Mouse (Mus musculus): Measurements from ENCODE around the gene LTO1. TPM values are rescaled to one million over a fixed set of nuclear protein-coding genes. Genes with fewer than 3 reads are reported as not detected.
A peak's percentile ranks its signal among the peaks of the same experiment; 100 is the strongest.
"Not testable (repeated sequence)": the region's sequence is repeated elsewhere in the genome, so short reads cannot be mapped to it uniquely, and the experiment has no call there.

LTO1 gene
- polyA plus RNA-seq, 1 experiment from 2014 or later = 34.1 TPM

DNA sequence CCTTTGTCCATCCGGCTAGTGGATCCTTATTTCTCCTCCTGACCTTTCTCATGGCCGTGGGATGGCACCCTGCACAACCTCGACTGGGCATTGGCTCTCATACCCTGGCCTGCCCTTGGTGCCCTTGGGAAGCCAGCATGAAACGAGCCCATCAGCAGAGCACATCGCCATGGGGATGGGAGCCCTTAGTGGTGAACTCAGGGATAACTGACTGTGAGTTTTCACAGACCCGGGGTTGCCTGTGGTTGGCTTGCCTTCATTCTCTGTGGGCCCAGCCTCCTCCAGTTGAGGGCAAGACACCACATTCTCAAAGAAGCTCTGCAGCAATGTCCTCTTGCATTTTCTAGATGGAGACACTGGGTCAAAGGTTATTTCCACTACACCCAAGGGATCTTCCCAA lies 22.6 kb upstream of the LTO1 start:
- H3K27ac ChIP-seq = no peak overlapping the region
- no peak overlapping the region for H3K9ac ChIP-seq
- ATAC-seq (ENCODE audit: low FRiP score) = no peak
- no peak overlapping the region for H3K4me3 ChIP-seq
- 47% methylated on average over 6 of the region's 6 CpGs for WGBS
- H3K36me3 ChIP-seq = no peaks in the 10 kb centered on the region
- peaks cover 31% of the 10 kb centered on the region for H3K4me1 ChIP-seq
- peaks cover 52% of the 10 kb centered on the region for H3K27me3 ChIP-seq
- H3K9me3 ChIP-seq (replicated peaks) = no peaks in the 10 kb centered on the region
- no peak overlapping the region for H3K4me2 ChIP-seq (replicated peaks)

DNA sequence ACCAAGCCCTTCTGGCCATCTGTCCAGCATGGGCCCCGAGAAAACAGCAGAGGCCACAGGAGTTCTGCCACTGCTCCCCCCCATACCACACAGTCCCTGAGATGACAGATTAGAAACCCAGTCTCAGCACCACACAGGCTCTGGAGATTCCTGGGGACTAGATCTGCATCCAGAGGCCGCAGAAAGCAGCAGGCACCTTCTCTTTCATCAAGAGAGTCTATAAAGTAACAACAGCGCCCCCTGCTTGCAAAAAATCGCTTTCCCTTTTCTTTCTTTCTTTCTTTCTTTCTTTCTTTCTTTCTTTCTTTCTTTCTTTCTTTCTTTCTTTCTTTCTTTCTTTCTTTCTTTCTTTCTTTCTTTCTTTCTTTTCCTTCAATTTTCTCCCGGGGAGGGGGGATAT lies 20.7 kb upstream of the LTO1 start:
- no peaks in the 10 kb centered on the region for H3K36me3 ChIP-seq
- no peak overlapping the region for H3K9ac ChIP-seq
- no peak overlapping the region for H3K27ac ChIP-seq
- ATAC-seq (ENCODE audit: low FRiP score) = no peak
- WGBS = 2% methylated on average over 5 of the region's 5 CpGs
- no peaks in the 10 kb centered on the region for H3K9me3 ChIP-seq (replicated peaks)
- H3K4me2 ChIP-seq (replicated peaks) = peak overlapping the region; percentile 85; the same call in 1 of the 2 replicates
- peaks cover 62% of the 10 kb centered on the region for H3K27me3 ChIP-seq
- H3K4me3 ChIP-seq = no peak overlapping the region
- H3K4me1 ChIP-seq = peaks cover 32% of the 10 kb centered on the region

GRCm38 (mm10) chr7:144894706-144895105 lies 20.2 kb upstream of the LTO1 start:
- no peak for ATAC-seq (ENCODE audit: low FRiP score)
- no peaks in the 10 kb centered on the region for H3K9me3 ChIP-seq (replicated peaks)
- H3K9ac ChIP-seq = no peak overlapping the region
- peak overlapping the region; percentile 85 for H3K4me2 ChIP-seq (replicated peaks)
- H3K4me3 ChIP-seq = peak overlapping the region; percentile 47; the same call in 1 of the 2 replicates
- peaks cover 32% of the 10 kb centered on the region for H3K4me1 ChIP-seq
- peaks cover 64% of the 10 kb centered on the region for H3K27me3 ChIP-seq
- no peaks in the 10 kb centered on the region for H3K36me3 ChIP-seq
- 0% methylated on average over 4 of the region's 4 CpGs for WGBS
- peak overlapping the region; percentile 48; the same call in 1 of the 2 replicates for H3K27ac ChIP-seq

GRCm38 (mm10) chr7:144895305-144896111 lies 19.4 kb upstream of the LTO1 start:
- WGBS = under 1% methylated on average over 37 of the region's 37 CpGs
- H3K27me3 ChIP-seq = peaks cover 59% of the 10 kb centered on the region

DNA sequence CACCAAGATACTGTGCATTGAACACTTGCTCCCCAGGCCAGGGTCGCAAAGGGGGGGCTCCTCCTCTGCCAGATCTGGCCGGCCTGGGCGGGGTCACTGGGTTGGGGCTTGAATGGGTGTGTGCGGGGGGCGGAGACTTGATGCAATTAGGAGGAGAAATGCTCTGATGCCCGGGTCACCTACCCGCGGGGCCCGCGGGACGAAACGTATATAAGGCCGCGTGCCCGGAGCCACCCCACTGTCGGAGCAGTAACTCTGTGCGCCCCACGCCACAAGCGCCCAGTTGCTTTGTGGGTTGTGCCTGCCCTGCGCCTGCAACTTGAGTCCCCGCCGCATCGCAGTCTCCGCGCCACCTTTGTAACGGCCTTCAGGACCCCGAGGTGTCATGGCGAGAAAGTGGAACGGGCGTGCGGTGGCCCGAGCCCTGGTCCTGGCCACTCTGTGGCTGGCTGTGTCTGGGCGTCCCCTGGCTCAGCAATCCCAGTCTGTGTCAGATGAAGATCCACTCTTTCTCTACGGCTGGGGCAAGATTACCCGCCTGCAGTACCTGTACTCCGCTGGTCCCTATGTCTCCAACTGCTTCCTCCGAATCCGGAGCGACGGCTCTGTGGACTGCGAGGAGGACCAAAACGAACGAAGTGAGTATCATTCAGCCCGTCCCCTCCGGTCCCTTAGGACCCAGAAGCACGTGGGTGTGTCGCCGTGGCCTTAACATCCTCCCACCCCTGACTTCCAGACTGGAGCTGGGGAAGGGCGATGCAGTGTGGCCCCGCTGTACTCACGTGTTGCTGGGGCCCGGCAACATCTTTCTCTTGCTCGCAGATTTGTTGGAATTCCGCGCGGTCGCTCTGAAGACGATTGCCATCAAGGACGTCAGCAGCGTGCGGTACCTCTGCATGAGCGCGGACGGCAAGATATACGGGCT lies 18.3 kb upstream of the LTO1 start, which contains the start of gene Fgf15:
Gene Fgf15, plus strand, starts transcription at position 238 of the 925 bp plus-strand sequence.
- H3K9me3 ChIP-seq (replicated peaks) = no peaks in the 10 kb centered on the region
- peaks cover 32% of the 10 kb centered on the region for H3K4me1 ChIP-seq
- WGBS = under 1% methylated on average over 65 of the region's 65 CpGs
- H3K4me3 ChIP-seq = peak within 1 kb of the TSS; percentile 47
- peak within 1 kb of the TSS; percentile 71 for H3K27ac ChIP-seq
- no peaks in the 10 kb centered on the region for H3K36me3 ChIP-seq
- peak within 1 kb of the TSS; percentile 85 for H3K4me2 ChIP-seq (replicated peaks)
- H3K27me3 ChIP-seq = peaks cover 59% of the 10 kb centered on the region
- ATAC-seq (ENCODE audit: low FRiP score) = peak; percentile 20
- peak within 1 kb of the TSS; percentile 59 for H3K9ac ChIP-seq

More at GRCm38 (mm10) chr7:144895305-144896111, 19.4 kb upstream of the LTO1 start:
- H3K4me1 ChIP-seq = peaks cover 32% of the 10 kb centered on the region
- no peaks in the 10 kb centered on the region for H3K36me3 ChIP-seq
- peak overlapping the region; percentile 85 for H3K4me2 ChIP-seq (replicated peaks)
- ATAC-seq (ENCODE audit: low FRiP score) = peak; percentile 83
- peak overlapping the region; percentile 71 for H3K27ac ChIP-seq
- H3K4me3 ChIP-seq = peak overlapping the region; percentile 47
- H3K9ac ChIP-seq = peak overlapping the region; percentile 59
- no peaks in the 10 kb centered on the region for H3K9me3 ChIP-seq (replicated peaks)

DNA sequence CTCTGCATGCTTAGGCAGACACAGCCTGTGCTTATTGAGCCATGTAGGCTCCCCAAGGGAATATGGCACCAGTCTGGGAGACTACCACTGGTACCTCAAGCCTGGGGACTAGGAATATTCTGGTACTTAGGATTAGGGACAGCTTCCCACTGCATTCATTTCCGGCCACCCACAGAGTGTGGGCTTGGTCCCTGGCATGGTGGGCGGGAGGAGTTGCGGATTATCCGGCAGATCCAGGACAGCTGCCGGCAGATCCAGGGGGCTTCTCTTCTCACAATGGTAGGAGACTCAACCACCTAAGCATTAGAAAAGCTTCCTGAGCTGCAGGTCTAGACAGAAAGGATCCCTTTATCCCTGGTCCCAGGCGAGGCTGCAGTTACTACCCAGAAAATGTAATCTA lies 16.4 kb upstream of the LTO1 start:
- ATAC-seq (ENCODE audit: low FRiP score) = no peak
- no peaks in the 10 kb centered on the region for H3K9me3 ChIP-seq (replicated peaks)
- 27% methylated on average over 6 of the region's 6 CpGs for WGBS
- H3K27ac ChIP-seq = no peak overlapping the region
- peak overlapping the region; percentile 32; the same call in 1 of the 2 replicates for H3K9ac ChIP-seq
- no peaks in the 10 kb centered on the region for H3K36me3 ChIP-seq
- peak overlapping the region; percentile 85 for H3K4me2 ChIP-seq (replicated peaks)
- H3K4me1 ChIP-seq = peaks cover 32% of the 10 kb centered on the region
- peak overlapping the region; percentile 47 for H3K4me3 ChIP-seq
- H3K27me3 ChIP-seq = peaks cover 59% of the 10 kb centered on the region

- not testable (repeated sequence) for H3K27me3 ChIP-seq; H3K36me3 ChIP-seq; H3K9me3 ChIP-seq (replicated peaks); H3K4me2 ChIP-seq (replicated peaks); H3K9ac ChIP-seq; H3K4me3 ChIP-seq; H3K27ac ChIP-seq; ATAC-seq (ENCODE audit: low FRiP score); H3K4me1 ChIP-seq
- 96% methylated on average over 3 of the region's 3 CpGs for WGBS
These were observed 9.4 kb upstream of the LTO1 start for GRCm38 (mm10) chr7:144905514-144905913.

GRCm38 (mm10) chr7:144906708-144907397 lies 8.0 kb upstream of the LTO1 start:
- WGBS = 11% methylated on average over 28 of the region's 28 CpGs
- no peak for ATAC-seq (ENCODE audit: low FRiP score)

GRCm38 (mm10) chr7:144907793-144908192 lies 7.1 kb upstream of the LTO1 start:
- Histone ChIP-seq H3K9ac (no peak overlapping the region), H3K36me3 (no peaks in the 10 kb centered on the region; the same call in 1 of the 2 replicates), H3K27ac (no peak overlapping the region), H3K4me2 (replicated peaks) (no peak overlapping the region), H3K4me3 (no peak overlapping the region), H3K9me3 (replicated peaks) (no peaks in the 10 kb centered on the region), H3K27me3 (no peaks in the 10 kb centered on the region; the same call in 1 of the 2 replicates), H3K4me1 (peaks cover 6% of the 10 kb centered on the region; the same call in 1 of the 2 replicates)
- WGBS = 18% methylated on average over 8 of the region's 8 CpGs
- ATAC-seq (ENCODE audit: low FRiP score) = no peak

More at GRCm38 (mm10) chr7:144906708-144907397, 8.0 kb upstream of the LTO1 start:
- no peaks in the 10 kb centered on the region; the same call in 1 of the 2 replicates for H3K27me3 ChIP-seq
- peak overlapping the region; percentile 44; the same call in 1 of the 2 replicates for H3K9ac ChIP-seq
- H3K27ac ChIP-seq = no peak overlapping the region
- no peaks in the 10 kb centered on the region; the same call in 1 of the 2 replicates for H3K36me3 ChIP-seq
- 0 out of 2 replicates have a peak overlapping the region, but pooled peaks have one; percentile 8 for H3K4me3 ChIP-seq
- H3K9me3 ChIP-seq (replicated peaks) = no peaks in the 10 kb centered on the region
- H3K4me1 ChIP-seq = peaks cover 6% of the 10 kb centered on the region; the same call in 1 of the 2 replicates
- H3K4me2 ChIP-seq (replicated peaks) = peak overlapping the region; percentile 46

DNA sequence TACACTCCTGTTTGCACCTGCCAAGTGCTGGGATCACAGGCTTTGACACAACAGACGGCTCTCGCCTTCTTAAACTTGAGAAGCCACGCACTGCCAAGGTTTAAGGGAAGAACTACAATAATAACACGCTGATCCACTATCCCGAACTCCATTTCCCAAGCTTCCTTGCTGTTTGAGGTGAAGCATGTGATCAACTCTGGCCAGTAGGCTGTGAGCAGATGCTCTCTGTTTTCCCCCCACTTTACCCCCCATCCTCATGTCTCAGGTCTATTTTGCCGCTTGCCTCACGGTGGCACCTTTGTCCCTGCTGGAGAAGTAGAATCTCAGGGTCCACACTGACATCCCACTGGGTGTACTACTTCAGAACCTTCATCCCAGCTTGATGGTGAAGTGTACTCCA lies 6.2 kb upstream of the LTO1 start:
- no peak for ATAC-seq (ENCODE audit: low FRiP score)
- Histone ChIP-seq H3K9ac (no peak overlapping the region), H3K4me2 (replicated peaks) (no peak overlapping the region), H3K27ac (no peak overlapping the region), H3K4me1 (peaks cover 6% of the 10 kb centered on the region; the same call in 1 of the 2 replicates), H3K9me3 (replicated peaks) (no peaks in the 10 kb centered on the region), H3K27me3 (no peaks in the 10 kb centered on the region; the same call in 1 of the 2 replicates), H3K36me3 (no peaks in the 10 kb centered on the region; the same call in 1 of the 2 replicates), H3K4me3 (no peak overlapping the region)
- WGBS = 40% methylated on average over 7 of the region's 7 CpGs

DNA sequence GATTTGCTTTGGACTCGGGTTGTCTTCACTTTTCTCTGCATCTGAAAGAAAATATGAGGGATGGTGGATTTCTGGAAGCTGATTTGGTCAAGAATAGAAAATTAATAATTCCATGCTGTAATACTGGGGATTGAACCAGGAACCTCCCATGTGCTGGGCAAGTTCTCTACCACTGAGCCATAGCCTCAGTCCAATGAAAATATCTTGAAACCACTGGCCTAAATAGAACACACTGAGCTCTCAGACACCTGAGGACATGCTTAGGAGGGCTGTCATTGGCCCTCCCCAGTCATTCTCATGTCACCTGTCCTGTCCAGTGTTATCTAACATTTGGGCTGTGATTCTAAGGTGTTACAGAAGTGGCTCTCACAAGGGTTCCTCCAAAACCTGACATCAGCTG lies 3.8 kb upstream of the LTO1 start:
- H3K4me3 ChIP-seq = no peak overlapping the region
- H3K36me3 ChIP-seq = no peaks in the 10 kb centered on the region
- H3K4me1 ChIP-seq = peaks cover 14% of the 10 kb centered on the region
- no peak overlapping the region for H3K9ac ChIP-seq
- ATAC-seq (ENCODE audit: low FRiP score) = no peak
- no peak overlapping the region for H3K27ac ChIP-seq
- no peaks in the 10 kb centered on the region for H3K9me3 ChIP-seq (replicated peaks)
- WGBS = 81% methylated on average over 1 of the region's 1 CpGs
- no peaks in the 10 kb centered on the region; the same call in 1 of the 2 replicates for H3K27me3 ChIP-seq
- H3K4me2 ChIP-seq (replicated peaks) = no peak overlapping the region
